Mouse (Mus musculus) liver, postnatal 0 days (tissue): ENCODE measurements at regions not wholly inside any gene's neighbourhood (a gene's known extent, or its start where the extent isn't known, plus 50 kb on each side); places are given as distances from the start of the nearest gene placed in this dataset.

Experiments
- CTCF ChIP-seq: sonication (generic); IDR thresholded peaks from 2 replicates; pipeline ENCODE4 v1.5.1; 2016; ENCODE audit warnings: antibody characterized with exemption, low read depth
- EP300 ChIP-seq: IDR thresholded peaks from 2 replicates; pipeline ENCODE4 v1.6.1; 2016; ENCODE audit warnings: antibody characterized with exemption, low read depth, mild to moderate bottlenecking

DNA sequence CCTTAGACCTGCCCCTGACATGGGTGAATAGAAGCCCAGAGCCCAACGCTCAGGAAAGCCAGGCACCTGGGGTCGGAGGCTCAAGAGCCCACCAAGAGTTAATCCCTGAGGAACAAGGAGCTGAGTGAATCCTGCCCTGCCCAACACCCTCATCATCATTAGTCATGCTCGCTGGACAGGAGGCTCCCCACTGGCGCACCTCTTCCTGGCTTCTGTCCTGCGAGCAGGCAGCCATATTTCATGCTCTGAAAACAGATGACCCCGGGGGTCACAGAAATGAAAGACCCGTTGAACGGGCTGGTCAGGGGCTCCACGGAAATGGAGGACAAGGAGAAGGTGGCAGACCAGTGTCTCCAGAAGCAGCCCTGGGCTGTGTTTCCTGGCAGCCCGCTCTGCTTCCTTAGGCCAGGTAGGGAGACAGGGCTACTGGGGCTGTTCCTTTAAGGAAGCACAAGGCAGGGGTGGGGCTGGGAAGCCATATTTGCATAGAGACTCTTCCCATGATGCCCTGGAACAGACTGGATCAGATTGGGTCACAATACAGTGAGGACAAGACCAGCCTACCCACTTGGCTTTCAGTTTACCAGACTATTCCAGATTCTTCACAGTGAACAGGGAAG lies 138.1 kb upstream of the Rbm19 start:
- TF ChIP-seq CTCF (no peak), EP300 (no peak)
